Mouse (Mus musculus) midbrain, embryonic 11.5 days (tissue): ENCODE results near the gene Mpeg1. TPM values are rescaled to one million over a fixed set of nuclear protein-coding genes. Genes with fewer than 3 reads are reported as not detected.
A peak's percentile ranks its signal among the peaks of the same experiment; 100 is the strongest.

Experiments used
- ATAC-seq: fragments of 200-750 bp; cut with Nextera tagmentation; 2 replicates; pipeline ENCODE4 v1.8.0; 2017; ENCODE audit warnings: moderate TSS enrichment, moderate library complexity; ENCODE audit not compliant: low FRiP score
- DNase-seq: peaks from one replicate; pipeline ENCODE4 v3.0.0; 2015; ENCODE audit warnings: low spot score; ENCODE audit errors: missing footprints
- H3K27ac ChIP-seq: fragments of 300-500 bp; sonication (generic); 2 replicates; pipeline ENCODE4 v1.5.1; 2014; ENCODE audit warnings: low read depth, low read length
- H3K27me3 ChIP-seq: fragments of 300-500 bp; sonication (generic); 2 replicates; pipeline ENCODE4 v1.6.1; 2014; ENCODE audit warnings: mild to moderate bottlenecking, low read length, moderate library complexity, mixed read lengths; ENCODE audit not compliant: control insufficient read depth, insufficient read depth
- H3K36me3 ChIP-seq: fragments of 300-500 bp; sonication (generic); 2 replicates; pipeline ENCODE4 v1.6.1; 2014; ENCODE audit warnings: mild to moderate bottlenecking, low read length, moderate library complexity, mixed read lengths; ENCODE audit not compliant: control insufficient read depth, insufficient read depth
- H3K4me1 ChIP-seq: fragments of 300-500 bp; sonication (generic); 2 replicates; pipeline ENCODE4 v1.6.1; 2014; ENCODE audit warnings: low read length; ENCODE audit not compliant: control insufficient read depth, insufficient read depth
- H3K4me2 ChIP-seq: fragments of 300-500 bp; sonication (generic); 2 replicates; pipeline ENCODE4 v1.6.1; 2014; ENCODE audit warnings: mild to moderate bottlenecking, moderate library complexity
- H3K4me3 ChIP-seq: fragments of 300-500 bp; sonication (generic); 2 replicates; pipeline ENCODE4 v1.5.1; 2014; ENCODE audit warnings: low read depth, low read length
- H3K9ac ChIP-seq: fragments of 300-500 bp; sonication (generic); 2 replicates; pipeline ENCODE4 v1.6.1; 2014; ENCODE audit warnings: low read length
- H3K9me3 ChIP-seq: fragments of 300-500 bp; sonication (generic); 2 replicates; pipeline ENCODE4 v1.6.1; 2016; ENCODE audit warnings: low read length; ENCODE audit not compliant: control insufficient read depth
- WGBS: fragments of 180-500 bp; shearing (Covaris S2); extraction: QIAGEN DNeasy Blood & Tissue Kit; methylation state at CpG from one replicate; pipeline ENCODE4 v1.1.7; 2014; 5-methylcytosine and 5-hydroxymethylcytosine counted together
- polyA plus RNA-seq: library from polyadenylated mRNA; unstranded; fragments of >200 nt; fragmentation: Nextera tagmentation; extraction: Ambion mirVana; gene quantifications from 2 replicates; pipeline ENCODE4 v1.2.1, GENCODE M21; 2014

Gene Mpeg1
- polyA plus RNA-seq, 1 experiment from 2014 or later = 1.1 TPM

DNA sequence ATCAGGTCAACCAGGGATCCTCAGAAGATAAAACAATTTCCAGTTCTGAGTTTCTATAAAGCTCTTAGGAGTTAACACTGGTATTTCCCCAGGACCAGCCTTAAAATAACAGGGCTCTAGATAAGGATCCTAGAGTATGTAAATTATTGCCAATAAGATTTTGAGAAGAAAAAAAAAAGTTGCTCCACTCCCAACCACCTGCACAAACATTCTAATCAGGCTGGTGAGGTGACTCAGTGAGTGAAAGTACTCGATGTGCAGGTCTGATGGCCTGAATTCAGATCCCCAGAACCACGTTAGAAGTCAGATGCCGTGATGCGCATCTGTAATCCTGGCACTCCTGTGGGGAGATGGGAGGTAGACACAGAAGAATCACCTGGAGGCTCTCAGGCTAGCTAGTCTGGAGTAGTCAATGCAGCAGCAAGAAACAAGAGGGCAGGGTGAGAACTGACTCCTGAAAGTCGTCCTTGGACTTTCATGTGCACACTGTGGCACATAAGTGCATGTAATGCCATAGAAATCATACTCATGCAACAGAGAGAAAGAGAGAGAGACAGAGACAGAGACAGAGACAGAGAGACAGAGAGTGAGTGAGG lies 11.9 kb downstream of the Mpeg1 start:
- no peak for ATAC-seq
- H3K4me1 ChIP-seq = no peaks in the 10 kb centered on the region
- no peak overlapping the region for H3K9ac ChIP-seq
- no peaks in the 10 kb centered on the region for H3K9me3 ChIP-seq
- peak; percentile 87 for DNase-seq
- no peak overlapping the region for H3K4me3 ChIP-seq
- peaks cover 36% of the 10 kb centered on the region for H3K36me3 ChIP-seq
- no peak overlapping the region for H3K4me2 ChIP-seq
- H3K27me3 ChIP-seq = no peaks in the 10 kb centered on the region
- H3K27ac ChIP-seq = no peak overlapping the region
- WGBS = 87% methylated on average over 5 of the region's 5 CpGs

DNA sequence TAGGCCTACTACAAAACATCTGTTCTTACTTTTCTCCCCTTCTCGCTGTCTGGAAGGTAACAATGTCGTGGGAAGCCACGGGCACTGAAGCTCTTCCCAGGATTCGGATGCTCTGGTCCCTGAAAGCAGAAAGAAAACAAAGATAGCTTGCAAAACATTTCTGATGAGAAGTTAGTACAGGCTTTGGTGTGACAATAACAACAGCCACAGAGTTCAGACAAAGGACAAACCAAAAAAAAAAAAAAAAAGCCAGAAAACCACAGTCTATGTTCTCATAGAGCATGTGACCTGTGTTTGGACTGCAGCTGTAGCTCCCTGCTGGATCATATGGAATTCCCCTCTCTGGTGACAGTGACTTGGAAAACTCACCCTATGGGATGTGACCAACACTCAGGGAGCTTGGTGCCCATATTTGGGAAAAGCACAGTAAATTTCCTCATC lies 12.6 kb downstream of the Mpeg1 start:
- H3K27ac ChIP-seq = no peak overlapping the region
- DNase-seq = no peak
- no peak overlapping the region for H3K4me2 ChIP-seq
- H3K4me1 ChIP-seq = no peaks in the 10 kb centered on the region
- peaks cover 41% of the 10 kb centered on the region for H3K36me3 ChIP-seq
- H3K4me3 ChIP-seq = no peak overlapping the region
- H3K27me3 ChIP-seq = no peaks in the 10 kb centered on the region
- H3K9me3 ChIP-seq = no peaks in the 10 kb centered on the region
- H3K9ac ChIP-seq = no peak overlapping the region
- WGBS = 71% methylated on average over 4 of the region's 4 CpGs
- no peak for ATAC-seq

DNA sequence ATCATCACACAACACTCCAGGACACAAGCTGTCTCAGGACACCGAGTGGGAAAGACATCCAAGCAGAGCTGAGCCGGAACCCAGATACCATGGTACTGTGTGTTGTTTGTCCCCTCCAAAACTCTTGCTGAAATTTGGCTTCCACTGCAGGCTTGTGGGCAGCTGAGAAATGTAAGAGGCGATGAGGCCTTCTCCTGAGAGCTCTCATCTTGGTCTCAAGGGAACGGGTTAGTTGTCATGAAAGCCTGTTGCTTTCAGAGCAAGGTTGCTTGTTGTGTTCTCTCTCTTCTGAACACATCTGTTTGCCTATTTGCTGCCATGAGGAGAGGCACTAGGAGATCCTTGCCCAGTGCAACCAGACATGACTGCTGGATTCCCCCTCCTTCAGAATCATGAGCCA lies 13.4 kb downstream of the Mpeg1 start:
- no peak overlapping the region for H3K4me3 ChIP-seq
- H3K9me3 ChIP-seq = no peaks in the 10 kb centered on the region
- ATAC-seq (no peak), DNase-seq (no peak)
- H3K4me1 ChIP-seq = no peaks in the 10 kb centered on the region
- no peak overlapping the region for H3K27ac ChIP-seq
- peaks cover 43% of the 10 kb centered on the region for H3K36me3 ChIP-seq
- H3K9ac ChIP-seq = no peak overlapping the region
- 89% methylated on average over 4 of the region's 4 CpGs for WGBS
- no peak overlapping the region for H3K4me2 ChIP-seq
- no peaks in the 10 kb centered on the region for H3K27me3 ChIP-seq

DNA sequence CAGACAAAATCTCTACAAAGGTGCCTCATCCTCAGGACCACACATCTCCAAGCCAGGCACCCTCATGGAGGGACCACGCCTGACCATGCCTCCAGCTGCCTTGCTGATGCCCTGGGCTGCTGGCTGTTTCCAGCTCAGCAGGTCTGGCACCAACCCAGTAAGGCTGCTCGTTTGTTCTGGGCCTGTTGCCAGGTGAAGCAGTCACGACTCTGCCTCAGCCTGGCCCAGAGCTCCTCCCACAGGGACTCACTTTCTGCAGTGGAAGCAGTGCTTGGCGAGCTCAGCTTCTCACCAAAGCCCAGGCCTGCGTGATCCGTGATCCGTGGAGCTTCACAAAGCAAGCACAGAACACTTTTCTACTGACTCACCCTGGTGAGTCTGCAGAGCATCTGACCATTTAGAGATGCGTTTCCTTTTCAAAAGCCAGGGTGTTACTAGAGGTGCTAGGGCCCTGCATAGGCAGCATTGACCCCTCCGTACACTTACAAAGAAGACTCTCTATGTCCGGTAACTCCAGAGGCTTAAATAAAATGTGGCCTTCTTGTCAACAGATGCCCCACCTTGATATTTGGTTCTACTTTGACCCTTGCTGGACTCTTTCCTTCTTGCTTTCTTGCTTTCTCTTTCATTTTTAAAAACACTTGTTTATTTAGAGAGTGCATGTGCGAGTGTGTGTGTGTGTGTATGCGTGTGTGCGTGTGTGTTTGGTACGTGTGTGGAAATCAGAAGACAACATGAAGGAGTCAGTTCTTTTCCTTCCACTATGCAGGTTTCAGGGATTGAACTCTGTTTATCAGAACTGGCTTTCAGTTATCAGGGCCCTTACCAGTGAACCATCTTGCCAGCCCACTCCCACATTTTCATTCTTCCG lies 15.0 kb downstream of the Mpeg1 start:
- H3K27ac ChIP-seq = no peak overlapping the region
- H3K4me2 ChIP-seq = no peak overlapping the region
- H3K36me3 ChIP-seq = peaks cover 42% of the 10 kb centered on the region
- 79% methylated on average over 15 of the region's 15 CpGs for WGBS
- ATAC-seq = peak; percentile 54
- H3K9me3 ChIP-seq = no peaks in the 10 kb centered on the region
- H3K9ac ChIP-seq = no peak overlapping the region
- no peak for DNase-seq
- H3K27me3 ChIP-seq = no peaks in the 10 kb centered on the region
- no peaks in the 10 kb centered on the region for H3K4me1 ChIP-seq
- no peak overlapping the region for H3K4me3 ChIP-seq

DNA sequence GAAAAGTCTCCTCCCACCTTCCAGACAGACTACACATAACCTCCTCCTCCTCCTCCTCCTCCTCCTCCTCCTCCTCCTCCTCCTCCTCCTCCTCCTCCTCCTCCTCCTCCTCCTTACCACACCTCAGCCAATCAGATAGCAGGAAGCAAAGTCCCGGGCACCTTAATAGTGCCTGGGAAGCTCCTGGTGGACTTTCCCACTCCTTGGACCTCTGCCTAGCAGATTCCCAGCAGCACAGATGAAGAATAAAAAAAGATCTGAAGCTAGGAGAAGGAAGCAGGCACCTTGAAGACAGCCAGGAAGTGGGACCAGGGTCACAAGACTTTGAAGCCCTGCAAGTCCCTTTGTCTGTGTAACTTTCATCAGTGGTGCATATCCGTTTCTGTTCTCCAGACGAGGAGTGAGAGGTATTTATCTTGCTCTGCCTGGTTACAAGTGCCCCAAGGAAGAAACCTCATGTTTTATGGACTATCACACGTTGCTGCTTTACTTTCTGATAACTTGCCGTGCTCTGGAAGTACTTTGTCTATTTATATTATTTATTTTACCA lies 16.2 kb downstream of the Mpeg1 start:
- Histone ChIP-seq H3K27ac (no peak overlapping the region), H3K27me3 (no peaks in the 10 kb centered on the region), H3K9me3 (no peaks in the 10 kb centered on the region), H3K36me3 (peaks cover 47% of the 10 kb centered on the region), H3K4me1 (no peaks in the 10 kb centered on the region), H3K4me2 (no peak overlapping the region), H3K9ac (no peak overlapping the region), H3K4me3 (no peak overlapping the region)
- no peak for ATAC-seq
- 51% methylated on average over 5 of the region's 5 CpGs for WGBS
- no peak for DNase-seq

DNA sequence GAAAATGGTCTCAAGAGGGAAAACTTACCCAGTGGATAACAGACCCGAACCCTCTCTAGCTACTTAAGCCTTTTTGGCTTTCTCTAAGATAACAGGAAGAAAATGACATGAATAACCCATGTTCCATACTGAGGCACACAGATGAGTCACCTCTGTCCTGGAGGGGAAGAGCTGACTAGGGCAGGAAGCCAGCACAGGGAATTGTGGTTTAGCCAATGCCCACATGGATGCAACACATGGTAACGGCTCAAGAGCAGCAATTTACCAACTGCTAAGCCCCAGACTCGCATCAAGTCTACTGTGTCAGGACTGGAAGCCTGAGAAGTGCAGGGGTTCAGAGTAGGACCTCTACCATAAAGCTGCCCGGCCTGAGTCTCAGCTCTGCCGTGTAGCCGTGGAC lies 17.8 kb downstream of the Mpeg1 start:
- H3K27me3 ChIP-seq = no peaks in the 10 kb centered on the region
- no peak for ATAC-seq
- no peak overlapping the region for H3K4me2 ChIP-seq
- DNase-seq = no peak
- H3K4me3 ChIP-seq = no peak overlapping the region
- no peak overlapping the region for H3K9ac ChIP-seq
- H3K4me1 ChIP-seq = no peaks in the 10 kb centered on the region
- H3K36me3 ChIP-seq = peaks cover 53% of the 10 kb centered on the region
- no peak overlapping the region for H3K27ac ChIP-seq
- H3K9me3 ChIP-seq = no peaks in the 10 kb centered on the region
- WGBS = 86% methylated on average over 6 of the region's 6 CpGs

DNA sequence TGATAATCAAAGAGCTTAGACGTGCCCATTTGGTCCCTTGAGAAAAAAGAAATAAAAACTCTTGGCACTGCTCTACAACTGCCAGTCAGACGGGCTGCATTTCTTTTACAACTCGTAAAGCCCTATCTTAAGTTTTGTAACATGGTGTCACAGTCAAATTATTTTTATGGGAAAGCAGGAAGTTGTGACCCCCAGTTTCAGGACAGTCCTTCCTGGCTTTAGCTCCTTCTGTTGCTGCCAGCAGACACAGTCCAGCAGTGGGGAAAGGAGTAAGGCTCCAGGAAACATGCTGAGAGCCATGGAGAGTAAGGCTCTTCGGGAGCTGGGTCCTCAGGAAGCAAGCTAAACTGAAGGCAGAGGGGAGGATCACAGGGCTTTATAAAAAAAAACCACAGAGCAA lies 23.2 kb downstream of the Mpeg1 start:
- Histone ChIP-seq H3K4me2 (no peak overlapping the region), H3K9ac (no peak overlapping the region), H3K36me3 (peaks cover 39% of the 10 kb centered on the region), H3K9me3 (no peaks in the 10 kb centered on the region), H3K4me3 (no peak overlapping the region), H3K27me3 (no peaks in the 10 kb centered on the region), H3K27ac (no peak overlapping the region), H3K4me1 (peaks cover 21% of the 10 kb centered on the region)
- 80% methylated on average over 4 of the region's 4 CpGs for WGBS
- ATAC-seq (no peak), DNase-seq (no peak)

DNA sequence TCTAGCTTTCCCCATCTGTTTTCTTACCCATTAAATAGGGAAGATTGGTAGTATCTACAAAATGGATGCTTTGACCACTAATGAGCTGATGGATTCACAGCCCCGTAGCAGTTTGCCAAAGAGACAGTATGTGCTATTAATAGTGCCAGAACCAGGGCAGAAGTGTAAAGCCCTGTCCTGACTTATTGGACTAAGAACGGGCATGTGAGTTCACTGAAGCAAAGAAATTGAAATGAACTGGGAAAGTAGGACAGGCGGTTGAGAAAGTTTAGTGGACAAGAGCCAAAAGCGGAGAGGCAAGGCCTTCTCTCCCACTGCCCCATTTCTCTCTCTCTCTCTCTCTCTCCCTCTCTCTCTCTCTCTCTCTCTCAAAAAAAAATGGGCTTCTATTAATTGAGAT lies 23.6 kb downstream of the Mpeg1 start:
- H3K27ac ChIP-seq = no peak overlapping the region
- ATAC-seq = no peak

DNA sequence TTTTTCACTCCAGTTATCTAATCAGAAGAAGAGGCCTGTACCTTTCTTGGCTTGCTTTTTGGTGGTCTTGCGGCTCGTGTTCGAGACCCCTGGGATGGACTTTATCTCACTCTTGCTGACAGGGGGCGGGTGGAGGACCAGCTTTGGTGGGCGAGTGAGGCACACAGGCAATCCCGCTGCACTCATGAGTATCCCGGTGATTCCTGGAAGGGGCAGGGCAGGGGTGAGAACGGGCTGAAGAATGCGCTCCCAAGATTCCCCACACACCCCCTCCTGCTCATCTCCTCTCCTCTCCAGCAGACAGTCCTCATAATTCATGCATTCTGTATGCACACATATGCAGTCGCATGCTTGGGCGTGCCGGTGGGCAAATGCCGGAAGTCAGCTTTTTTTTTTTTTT lies 24.6 kb downstream of the Mpeg1 start:
- no peak overlapping the region for H3K4me3 ChIP-seq
- peaks cover 31% of the 10 kb centered on the region for H3K4me1 ChIP-seq
- H3K27ac ChIP-seq = no peak overlapping the region
- DNase-seq = no peak
- H3K27me3 ChIP-seq = no peaks in the 10 kb centered on the region
- ATAC-seq = no peak
- no peaks in the 10 kb centered on the region for H3K9me3 ChIP-seq
- H3K4me2 ChIP-seq = no peak overlapping the region
- peaks cover 32% of the 10 kb centered on the region for H3K36me3 ChIP-seq
- H3K9ac ChIP-seq = no peak overlapping the region
- WGBS = 87% methylated on average over 13 of the region's 13 CpGs

More for the DNA sequence above, 23.6 kb downstream of the Mpeg1 start:
- 89% methylated on average over 4 of the region's 4 CpGs for WGBS
- no peak overlapping the region for H3K4me3 ChIP-seq
- no peaks in the 10 kb centered on the region for H3K9me3 ChIP-seq
- H3K27me3 ChIP-seq = no peaks in the 10 kb centered on the region
- no peak overlapping the region for H3K4me2 ChIP-seq
- DNase-seq = no peak
- peaks cover 35% of the 10 kb centered on the region for H3K36me3 ChIP-seq
- H3K9ac ChIP-seq = no peak overlapping the region
- H3K4me1 ChIP-seq = peaks cover 23% of the 10 kb centered on the region
